Mouse (Mus musculus): Measurements from ENCODE around the gene Clint1.

- TF ChIP-seq CTCF (IDR thresholded peaks at IDR 0.05; ENCODE audit: borderline replicate concordance, control insufficient read depth, extremely low read depth, insufficient read depth, low read length, poor library complexity) (no peak), POLR2A (IDR thresholded peaks at IDR 0.05; ENCODE audit: control insufficient read depth, extremely low read depth, insufficient read depth, low read length, poor library complexity) (no peak)
Observed at GRCm38 (mm10) chr11:45855407-45856148, 3.7 kb downstream of the Clint1 start.

All from thymus, adult 2 months (tissue).